Mouse (Mus musculus): ENCODE results near the gene Dock9. TPM values are rescaled to one million over a fixed set of nuclear protein-coding genes. Genes with fewer than 3 reads are reported as not detected.

Dock9 gene
- polyA plus RNA-seq, 1 experiment from 2014 or later: 11.1 TPM

GRCm38 (mm10) chr14:121827091-121827490, 29.5 kb upstream of the Dock9 start:
- Histone ChIP-seq H3K4me2 (ENCODE audit: low read length) (no peak overlapping the region), H3K9ac (ENCODE audit: low read depth, low read length) (no peak overlapping the region), H3K27ac (no peak overlapping the region), H3K36me3 (ENCODE audit: insufficient read depth, low read length) (no peaks in the 10 kb centered on the region), H3K9me3 (replicated peaks; ENCODE audit: low read length) (no peaks in the 10 kb centered on the region), H3K4me1 (replicated peaks; ENCODE audit: insufficient read depth, low read length) (peaks cover 11% of the 10 kb centered on the region), H3K27me3 (ENCODE audit: insufficient read depth, low read length) (no peaks in the 10 kb centered on the region), H3K4me3 (replicated peaks; ENCODE audit: low read depth, low read length) (no peak overlapping the region)
- DNase-seq (ENCODE audit: low spot score): no peak
- TF ChIP-seq CTCF (IDR thresholded peaks at IDR 0.05; ENCODE audit: low read depth): no peak
- no peak for ATAC-seq (replicated peaks; ENCODE audit: low FRiP score, low read depth)
- 74% methylated on average over 7 of the region's 7 CpGs for WGBS

- H3K4me1 ChIP-seq (replicated peaks; ENCODE audit: insufficient read depth, low read length): peaks cover 11% of the 10 kb centered on the region
- 71% methylated on average over 10 of the region's 10 CpGs for WGBS
- H3K9ac ChIP-seq (ENCODE audit: low read depth, low read length): no peak overlapping the region
- H3K4me2 ChIP-seq (ENCODE audit: low read length): no peak overlapping the region
- DNase-seq (ENCODE audit: low spot score) (no peak), ATAC-seq (replicated peaks; ENCODE audit: low FRiP score, low read depth) (no peak)
- H3K36me3 ChIP-seq (ENCODE audit: insufficient read depth, low read length): no peaks in the 10 kb centered on the region
- H3K9me3 ChIP-seq (replicated peaks; ENCODE audit: low read length): no peaks in the 10 kb centered on the region
- 0 out of 2 replicates have a peak overlapping the region, but pooled peaks have one; percentile 19 for H3K27ac ChIP-seq
- TF ChIP-seq CTCF (IDR thresholded peaks at IDR 0.05; ENCODE audit: low read depth): no peak
- no peak overlapping the region for H3K4me3 ChIP-seq (replicated peaks; ENCODE audit: low read depth, low read length)
- no peaks in the 10 kb centered on the region for H3K27me3 ChIP-seq (ENCODE audit: insufficient read depth, low read length)
Measured at GRCm38 (mm10) chr14:121825521-121826445, 28.1 kb upstream of the Dock9 start.

GRCm38 (mm10) chr14:121824322-121825103, 26.9 kb upstream of the Dock9 start:
- peak; percentile 87 for ATAC-seq (replicated peaks; ENCODE audit: low FRiP score, low read depth)
- no peaks in the 10 kb centered on the region for H3K36me3 ChIP-seq (ENCODE audit: insufficient read depth, low read length)
- peaks cover 11% of the 10 kb centered on the region for H3K4me1 ChIP-seq (replicated peaks; ENCODE audit: insufficient read depth, low read length)
- H3K4me2 ChIP-seq (ENCODE audit: low read length): no peak overlapping the region
- no peak overlapping the region for H3K4me3 ChIP-seq (replicated peaks; ENCODE audit: low read depth, low read length)
- H3K9ac ChIP-seq (ENCODE audit: low read depth, low read length): no peak overlapping the region
- WGBS: 45% methylated on average over 11 of the region's 11 CpGs
- peak; percentile 61 for DNase-seq (ENCODE audit: low spot score)
- H3K27me3 ChIP-seq (ENCODE audit: insufficient read depth, low read length): no peaks in the 10 kb centered on the region
- H3K9me3 ChIP-seq (replicated peaks; ENCODE audit: low read length): no peaks in the 10 kb centered on the region
- H3K27ac ChIP-seq: peak overlapping the region; percentile 62; the same call in 1 of the 2 replicates
- no peak for TF ChIP-seq CTCF (IDR thresholded peaks at IDR 0.05; ENCODE audit: low read depth)

- Histone ChIP-seq H3K4me3 (replicated peaks; ENCODE audit: low read depth, low read length) (no peak overlapping the region), H3K9ac (ENCODE audit: low read depth, low read length) (no peak overlapping the region), H3K4me1 (replicated peaks; ENCODE audit: insufficient read depth, low read length) (peaks cover 11% of the 10 kb centered on the region), H3K27me3 (ENCODE audit: insufficient read depth, low read length) (no peaks in the 10 kb centered on the region), H3K9me3 (replicated peaks; ENCODE audit: low read length) (no peaks in the 10 kb centered on the region), H3K4me2 (ENCODE audit: low read length) (no peak overlapping the region), H3K27ac (no peak overlapping the region), H3K36me3 (ENCODE audit: insufficient read depth, low read length) (no peaks in the 10 kb centered on the region)
- DNase-seq (ENCODE audit: low spot score) (no peak), ATAC-seq (replicated peaks; ENCODE audit: low FRiP score, low read depth) (no peak)
- no peak for TF ChIP-seq CTCF (IDR thresholded peaks at IDR 0.05; ENCODE audit: low read depth)
- WGBS: 71% methylated on average over 3 of the region's 3 CpGs
Measured at GRCm38 (mm10) chr14:121822997-121823396, 25.4 kb upstream of the Dock9 start.

- no peaks in the 10 kb centered on the region for H3K36me3 ChIP-seq (ENCODE audit: insufficient read depth, low read length)
- no peak for ATAC-seq (replicated peaks; ENCODE audit: low FRiP score, low read depth)
- no peaks in the 10 kb centered on the region for H3K9me3 ChIP-seq (replicated peaks; ENCODE audit: low read length)
- no peak overlapping the region for H3K9ac ChIP-seq (ENCODE audit: low read depth, low read length)
- no peak overlapping the region for H3K27ac ChIP-seq
- H3K4me1 ChIP-seq (replicated peaks; ENCODE audit: insufficient read depth, low read length): peaks cover 11% of the 10 kb centered on the region
- no peaks in the 10 kb centered on the region for H3K27me3 ChIP-seq (ENCODE audit: insufficient read depth, low read length)
- no peak for TF ChIP-seq CTCF (IDR thresholded peaks at IDR 0.05; ENCODE audit: low read depth)
- no peak overlapping the region for H3K4me3 ChIP-seq (replicated peaks; ENCODE audit: low read depth, low read length)
- no peak overlapping the region for H3K4me2 ChIP-seq (ENCODE audit: low read length)
- no peak for DNase-seq (ENCODE audit: low spot score)
- WGBS: 73% methylated on average over 8 of the region's 8 CpGs
Measured at GRCm38 (mm10) chr14:121822506-121822905, 24.9 kb upstream of the Dock9 start.

- 57% methylated on average over 4 of the region's 4 CpGs for WGBS
Measured at GRCm38 (mm10) chr14:121806791-121807190, 9.2 kb upstream of the Dock9 start.

More at GRCm38 (mm10) chr14:121806791-121807190, 9.2 kb upstream of the Dock9 start:
- TF ChIP-seq CTCF (IDR thresholded peaks at IDR 0.05; ENCODE audit: low read depth): no peak
- Histone ChIP-seq H3K4me1 (replicated peaks; ENCODE audit: insufficient read depth, low read length) (no peaks in the 10 kb centered on the region), H3K9me3 (replicated peaks; ENCODE audit: low read length) (no peaks in the 10 kb centered on the region), H3K36me3 (ENCODE audit: insufficient read depth, low read length) (no peaks in the 10 kb centered on the region), H3K9ac (ENCODE audit: low read depth, low read length) (no peak overlapping the region), H3K27ac (no peak overlapping the region), H3K4me2 (ENCODE audit: low read length) (no peak overlapping the region), H3K27me3 (ENCODE audit: insufficient read depth, low read length) (no peaks in the 10 kb centered on the region), H3K4me3 (replicated peaks; ENCODE audit: low read depth, low read length) (no peak overlapping the region)
- DNase-seq (ENCODE audit: low spot score) (no peak), ATAC-seq (replicated peaks; ENCODE audit: low FRiP score, low read depth) (no peak)

All from kidney, postnatal 0 days (tissue).